Mouse (Mus musculus) ES-E14 (cell line): ENCODE data around the gene Hivep3. TPM values are rescaled to one million over a fixed set of nuclear protein-coding genes. Genes with fewer than 3 reads are reported as not detected.

Experiments
- DNase-seq: peaks from one replicate; pipeline ENCODE4 v3.0.0-alpha.2; 2013; ENCODE audit warnings: low read depth, low spot score
- H3K27ac ChIP-seq: 2 replicates; pipeline ENCODE4 v1.5.1; 2012; ENCODE audit warnings: low read depth, mild to moderate bottlenecking, low read length, moderate library complexity, mixed read lengths; ENCODE audit not compliant: poor library complexity, insufficient read depth, severe bottlenecking
- H3K36me3 ChIP-seq: 2 replicates; pipeline ENCODE4 v1.6.1; 2012; ENCODE audit warnings: mild to moderate bottlenecking, low read length, moderate library complexity, mixed read lengths; ENCODE audit not compliant: control insufficient read depth, poor library complexity, insufficient read depth, severe bottlenecking
- H3K4me1 ChIP-seq, 2 experiments: fragments of 150-350 bp in 1 of 2; sonication (generic) in 1 of 2; 2 replicates each; pipeline ENCODE4 v1.6.1; 2012; ENCODE audit warnings: low read length in 2 of 2, mild to moderate bottlenecking in 1 of 2, mixed read lengths in 1 of 2; ENCODE audit not compliant: control insufficient read depth in 2 of 2, insufficient read depth in 2 of 2, poor library complexity in 1 of 2
- H3K4me3 ChIP-seq, 2 experiments: fragments of 150-350 bp in 1 of 2; sonication (generic) in 1 of 2; 2 replicates each; pipeline ENCODE4 v1.5.1; 2012; ENCODE audit warnings: low read length in 2 of 2, low read depth in 1 of 2, mild to moderate bottlenecking in 1 of 2, mixed read lengths in 1 of 2; ENCODE audit not compliant: insufficient read depth in 1 of 2, poor library complexity in 1 of 2, severe bottlenecking in 1 of 2
- H3K9ac ChIP-seq: 2 replicates; pipeline ENCODE4 v1.6.1; 2012; ENCODE audit warnings: low read depth, mild to moderate bottlenecking, low read length, mixed read lengths; ENCODE audit not compliant: poor library complexity, insufficient read depth, severe bottlenecking
- H3K9me3 ChIP-seq: fragments of 150-350 bp; sonication (generic); 2 replicates; pipeline ENCODE4 v1.6.1; 2012; ENCODE audit warnings: low read depth, mild to moderate bottlenecking, low read length; ENCODE audit not compliant: control insufficient read depth, insufficient read depth
- CHD2 ChIP-seq: IDR thresholded peaks from 2 replicates; pipeline ENCODE4 v1.6.1; 2014; ENCODE audit warnings: mild to moderate bottlenecking, low read depth, low read length, inconsistent platforms
- HCFC1 ChIP-seq: IDR thresholded peaks from 2 replicates; pipeline ENCODE4 v1.6.1; 2012; ENCODE audit warnings: low read length, inconsistent platforms, borderline replicate concordance; ENCODE audit not compliant: insufficient read depth
- MAFK ChIP-seq: IDR thresholded peaks from 2 replicates; pipeline ENCODE4 v1.6.1; 2014; ENCODE audit warnings: mild to moderate bottlenecking, low read depth, low read length, inconsistent platforms; ENCODE audit not compliant: insufficient read depth
- ZC3H11A ChIP-seq: IDR thresholded peaks from 2 replicates; pipeline ENCODE4 v1.6.1; 2012; ENCODE audit warnings: low read depth, mild to moderate bottlenecking, inconsistent platforms, low read length, borderline replicate concordance
- ZNF384 ChIP-seq: IDR thresholded peaks from 2 replicates; pipeline ENCODE4 v1.6.1; 2012; ENCODE audit warnings: low read depth, low read length, inconsistent platforms
- in situ Hi-C, 2 experiments: fragments of 600-800 bp; cut with MboI; formaldehyde crosslinking; loops; one replicate each; pipeline ENCODE4 v1.15.1; 2025; ENCODE audit warnings: low sequenced_read_pairs in 2 of 2, inconsistent platforms in 1 of 2; ENCODE audit not compliant: unreplicated experiment in 2 of 2
- total RNA-seq: library from RNA; depleted of rRNA; stranded (reverse); fragments of 300-350 nt; gene quantifications from 2 replicates; pipeline ENCODE4 v1.2.3, GENCODE M21; 2012

Gene Hivep3
- total RNA-seq, 1 experiment, result 1.4 TPM

GRCm38 (mm10) chr4:120012891-120013290 is 279.3 kb downstream of the Hivep3 start:
- Histone ChIP-seq H3K4me1 (no peaks in the 10 kb centered on the region), H3K9ac (no peak overlapping the region), H3K27ac (no peak overlapping the region), H3K9me3 (no peaks in the 10 kb centered on the region), H3K4me3 (no peak overlapping the region), H3K36me3 (no peaks in the 10 kb centered on the region)
- in situ Hi-C loops, result no loop called here
- no peak for TF ChIP-seq HCFC1
- TF ChIP-seq ZC3H11A, result no peak
- no peak for TF ChIP-seq CHD2
- TF ChIP-seq ZNF384, result no peak
- TF ChIP-seq MAFK, result no peak
- no peak for DNase-seq

GRCm38 (mm10) chr4:120018426-120018825 is 284.8 kb downstream of the Hivep3 start:
- in situ Hi-C loops, result no loop called here

GRCm38 (mm10) chr4:120022392-120022791 is 288.8 kb downstream of the Hivep3 start:
- Histone ChIP-seq H3K4me3 (no peak overlapping the region), H3K4me1 (no peaks in the 10 kb centered on the region), H3K36me3 (no peaks in the 10 kb centered on the region), H3K9ac (no peak overlapping the region), H3K27ac (no peak overlapping the region), H3K9me3 (no peaks in the 10 kb centered on the region)
- DNase-seq, result no peak
- in situ Hi-C loops, result no loop called here
- TF ChIP-seq ZNF384, result no peak

More at GRCm38 (mm10) chr4:120018426-120018825, 284.8 kb downstream of the Hivep3 start:
- Histone ChIP-seq H3K4me1 (no peaks in the 10 kb centered on the region), H3K36me3 (no peaks in the 10 kb centered on the region), H3K9me3 (no peaks in the 10 kb centered on the region), H3K4me3 (no peak overlapping the region), H3K9ac (no peak overlapping the region), H3K27ac (no peak overlapping the region)
- no peak for DNase-seq
- no peak for TF ChIP-seq ZC3H11A

GRCm38 (mm10) chr4:120023221-120023840 is 289.7 kb downstream of the Hivep3 start:
- Histone ChIP-seq H3K27ac (no peak overlapping the region), H3K9ac (no peak overlapping the region), H3K36me3 (no peaks in the 10 kb centered on the region), H3K4me3 (no peak overlapping the region), H3K9me3 (no peaks in the 10 kb centered on the region), H3K4me1 (no peaks in the 10 kb centered on the region)
- in situ Hi-C loops, result no loop called here
- no peak for DNase-seq
- no peak for TF ChIP-seq MAFK
- TF ChIP-seq ZC3H11A, result no peak
- TF ChIP-seq ZNF384, result no peak
- no peak for TF ChIP-seq HCFC1
- no peak for TF ChIP-seq CHD2

GRCm38 (mm10) chr4:120024071-120024470 is 290.5 kb downstream of the Hivep3 start:
- DNase-seq, result no peak
- TF ChIP-seq MAFK (no peak), HCFC1 (no peak), CHD2 (no peak), ZC3H11A (no peak), ZNF384 (no peak)
- H3K9ac ChIP-seq, result no peak overlapping the region
- no peaks in the 10 kb centered on the region for H3K4me1 ChIP-seq
- in situ Hi-C loops, result no loop called here
- H3K27ac ChIP-seq, result no peak overlapping the region
- H3K36me3 ChIP-seq, result no peaks in the 10 kb centered on the region
- H3K4me3 ChIP-seq, result no peak overlapping the region
- no peaks in the 10 kb centered on the region for H3K9me3 ChIP-seq
